Mouse (Mus musculus) neural tube, embryonic 14.5 days (tissue): ENCODE results near the gene Aar2. TPM values are rescaled to one million over a fixed set of nuclear protein-coding genes. Genes with fewer than 3 reads are reported as not detected.

ENCODE experiments used
- ATAC-seq: fragments of 200-750 bp; cut with Nextera tagmentation; 2 replicates; pipeline ENCODE4 v1.8.0; 2017; ENCODE audit warnings: low read depth, mild to moderate bottlenecking, moderate TSS enrichment, moderate library complexity
- H3K27ac ChIP-seq: fragments of 300-500 bp; sonication (generic); 2 replicates; pipeline ENCODE4 v1.5.1; 2014; ENCODE audit warnings: low read depth, mild to moderate bottlenecking, control low read depth, low read length, moderate library complexity, mixed read lengths
- H3K27me3 ChIP-seq: fragments of 300-500 bp; sonication (generic); 2 replicates; pipeline ENCODE4 v1.6.1; 2014; ENCODE audit warnings: low read length; ENCODE audit not compliant: control insufficient read depth, insufficient read depth
- H3K36me3 ChIP-seq: fragments of 300-500 bp; sonication (generic); 2 replicates; pipeline ENCODE4 v1.6.1; 2014; ENCODE audit warnings: low read length, mixed read lengths; ENCODE audit not compliant: control insufficient read depth, insufficient read depth
- H3K4me1 ChIP-seq: fragments of 300-500 bp; sonication (generic); 2 replicates; pipeline ENCODE4 v1.6.1; 2014; ENCODE audit warnings: low read length; ENCODE audit not compliant: control insufficient read depth, insufficient read depth
- H3K4me2 ChIP-seq: fragments of 300-500 bp; sonication (generic); 2 replicates; pipeline ENCODE4 v1.6.1; 2014; ENCODE audit warnings: mild to moderate bottlenecking, low read depth, low read length, control low read depth
- H3K4me3 ChIP-seq: fragments of 300-500 bp; sonication (generic); 2 replicates; pipeline ENCODE4 v1.5.1; 2014; ENCODE audit warnings: low read depth, low read length, control low read depth, mixed read lengths
- H3K9ac ChIP-seq: fragments of 300-500 bp; sonication (generic); replicated peaks from 2 replicates; pipeline ENCODE4 v1.6.1; 2014; ENCODE audit warnings: low read depth, mild to moderate bottlenecking, control low read depth, low read length, mixed read lengths
- H3K9me3 ChIP-seq: fragments of 300-500 bp; sonication (generic); 2 replicates; pipeline ENCODE4 v1.6.1; 2016; ENCODE audit warnings: low read length; ENCODE audit not compliant: control insufficient read depth
- whole genome bisulfite sequencing: fragments of 180-500 bp; shearing (Covaris S2); extraction: QIAGEN DNeasy Blood & Tissue Kit; methylation state at CpG from one replicate; pipeline ENCODE4 v1.1.7; 2014; 5-methylcytosine and 5-hydroxymethylcytosine counted together
- polyA plus RNA-seq: library from polyadenylated mRNA; unstranded; fragments of >200 nt; fragmentation: Nextera tagmentation; extraction: Ambion mirVana; gene quantifications from 2 replicates; pipeline ENCODE4 v1.2.1, GENCODE M21; 2014

The Aar2 gene
- polyA plus RNA-seq, 1 experiment from 2014 or later = 51.1 TPM

GRCm38 (mm10) chr2:156543804-156544203 is 3.6 kb upstream of the Aar2 start:
- Histone ChIP-seq H3K27ac (no peak overlapping the region), H3K27me3 (no peaks in the 10 kb centered on the region), H3K9ac (no peak overlapping the region), H3K4me1 (peaks cover 6% of the 10 kb centered on the region; the same call in 1 of the 2 replicates), H3K9me3 (no peaks in the 10 kb centered on the region), H3K36me3 (peaks cover 6% of the 10 kb centered on the region), H3K4me2 (no peak overlapping the region), H3K4me3 (no peak overlapping the region)
- WGBS = 81% methylated on average over 3 of the region's 3 CpGs
- ATAC-seq = no peak

DNA sequence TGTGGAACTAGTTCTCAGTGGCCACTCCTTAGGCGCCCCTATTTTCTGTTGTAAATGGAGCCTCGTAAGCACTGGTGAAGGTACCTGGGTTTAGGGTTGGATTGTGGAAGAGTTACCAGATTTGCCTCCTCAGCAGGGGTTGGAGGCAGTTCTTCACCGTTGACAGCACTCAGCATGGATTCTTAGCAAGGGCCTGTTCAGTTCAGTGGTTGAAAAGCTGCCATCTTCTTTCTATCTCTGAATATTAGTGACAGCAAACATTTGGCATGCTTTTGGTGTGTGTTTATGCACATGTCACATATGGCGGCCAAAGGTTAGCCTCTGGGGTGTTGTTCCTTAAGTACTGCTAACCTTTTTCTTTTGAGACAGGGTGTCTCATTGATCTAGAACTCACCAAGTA is 5.0 kb downstream of the Aar2 start:
- Histone ChIP-seq H3K4me1 (peaks cover 6% of the 10 kb centered on the region; the same call in 1 of the 2 replicates), H3K9ac (no peak overlapping the region), H3K27me3 (no peaks in the 10 kb centered on the region), H3K27ac (no peak overlapping the region), H3K9me3 (no peaks in the 10 kb centered on the region), H3K4me3 (no peak overlapping the region), H3K4me2 (no peak overlapping the region), H3K36me3 (peaks cover 29% of the 10 kb centered on the region)
- 89% methylated on average over 4 of the region's 4 CpGs for WGBS
- no peak for ATAC-seq

DNA sequence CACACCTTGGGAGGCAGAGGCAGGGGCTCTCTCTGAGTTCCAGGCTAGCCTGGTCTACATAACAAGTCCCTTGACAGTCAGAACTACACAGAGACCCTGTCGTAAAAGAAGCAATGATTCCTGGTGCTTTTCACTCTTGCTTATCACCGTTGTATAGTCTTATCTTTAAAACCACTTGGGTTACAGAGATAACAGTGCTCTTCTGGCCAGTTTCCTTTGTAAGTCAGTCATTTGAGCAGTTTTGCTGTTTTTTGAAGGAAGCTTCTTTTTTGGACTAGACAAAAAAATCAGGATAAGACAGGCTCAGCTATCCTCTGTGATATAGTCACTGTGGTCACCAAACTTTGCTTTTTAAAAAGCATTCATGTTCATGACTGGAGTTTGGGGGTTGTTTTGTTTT is 14.4 kb downstream of the Aar2 start:
- ATAC-seq = no peak
- peaks cover 24% of the 10 kb centered on the region for H3K36me3 ChIP-seq
- 94% methylated on average over 2 of the region's 2 CpGs for WGBS

DNA sequence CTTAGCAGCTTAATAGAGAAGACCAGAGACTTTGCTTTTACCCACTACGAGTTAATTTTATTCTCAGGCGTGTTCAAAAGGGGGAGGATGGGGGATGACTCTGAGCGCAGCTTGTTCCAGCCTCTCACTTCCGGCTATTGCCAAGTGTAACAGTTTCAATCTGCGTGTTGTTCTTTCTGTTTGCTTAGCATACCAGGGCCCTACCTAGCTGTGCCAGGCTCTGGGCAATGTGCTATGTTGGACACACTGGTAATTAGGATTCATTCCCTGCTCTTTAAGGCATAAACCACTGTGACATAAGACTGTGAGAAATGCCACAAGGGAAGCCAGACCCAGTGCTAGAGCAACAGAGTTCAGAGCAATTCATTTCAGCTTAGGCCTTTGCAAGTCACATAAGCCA is 16.2 kb downstream of the Aar2 start:
- Histone ChIP-seq H3K9me3 (no peaks in the 10 kb centered on the region), H3K4me1 (no peaks in the 10 kb centered on the region), H3K27ac (no peak overlapping the region), H3K4me2 (no peak overlapping the region), H3K4me3 (no peak overlapping the region), H3K36me3 (peaks cover 32% of the 10 kb centered on the region), H3K27me3 (no peaks in the 10 kb centered on the region), H3K9ac (no peak overlapping the region)
- WGBS = 78% methylated on average over 5 of the region's 5 CpGs
- ATAC-seq = no peak

More for the DNA sequence above, 14.4 kb downstream of the Aar2 start:
- H3K9me3 ChIP-seq = no peaks in the 10 kb centered on the region
- no peaks in the 10 kb centered on the region for H3K4me1 ChIP-seq
- no peak overlapping the region for H3K9ac ChIP-seq
- H3K4me2 ChIP-seq = no peak overlapping the region
- no peak overlapping the region for H3K27ac ChIP-seq
- H3K27me3 ChIP-seq = no peaks in the 10 kb centered on the region
- no peak overlapping the region for H3K4me3 ChIP-seq

DNA sequence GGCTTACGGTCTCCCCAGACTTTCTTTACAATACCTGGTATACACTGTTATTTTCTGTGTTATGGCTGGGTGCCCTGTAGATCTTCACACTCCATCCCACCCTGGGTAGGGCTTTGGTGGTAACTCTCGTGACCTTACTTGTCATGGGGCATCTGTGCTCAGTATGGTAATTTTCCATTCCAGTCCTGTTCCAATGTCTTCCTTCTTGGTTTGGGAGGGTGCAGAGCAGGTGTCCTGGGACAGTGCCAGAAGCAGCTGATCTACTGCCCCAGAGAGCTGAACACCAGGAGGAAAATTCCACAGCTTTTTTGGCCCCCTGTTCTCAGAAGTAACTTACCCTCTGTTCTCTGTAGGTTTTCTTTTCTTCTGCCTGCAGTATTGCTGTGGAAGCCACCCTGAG is 19.1 kb downstream of the Aar2 start:
- Histone ChIP-seq H3K9ac (no peak overlapping the region), H3K4me2 (no peak overlapping the region), H3K27me3 (no peaks in the 10 kb centered on the region), H3K4me3 (no peak overlapping the region), H3K36me3 (peaks cover 29% of the 10 kb centered on the region), H3K9me3 (no peaks in the 10 kb centered on the region), H3K4me1 (no peaks in the 10 kb centered on the region), H3K27ac (no peak overlapping the region)
- WGBS = 79% methylated on average over 2 of the region's 2 CpGs
- no peak for ATAC-seq

GRCm38 (mm10) chr2:156568647-156569046 is 21.3 kb downstream of the Aar2 start:
- no peak overlapping the region for H3K4me3 ChIP-seq
- H3K36me3 ChIP-seq = peaks cover 23% of the 10 kb centered on the region
- no peaks in the 10 kb centered on the region for H3K27me3 ChIP-seq
- WGBS = 93% methylated on average over 7 of the region's 7 CpGs
- no peak overlapping the region for H3K27ac ChIP-seq
- H3K4me2 ChIP-seq = no peak overlapping the region
- H3K9ac ChIP-seq = no peak overlapping the region
- no peak for ATAC-seq
- H3K4me1 ChIP-seq = no peaks in the 10 kb centered on the region
- no peaks in the 10 kb centered on the region for H3K9me3 ChIP-seq

DNA sequence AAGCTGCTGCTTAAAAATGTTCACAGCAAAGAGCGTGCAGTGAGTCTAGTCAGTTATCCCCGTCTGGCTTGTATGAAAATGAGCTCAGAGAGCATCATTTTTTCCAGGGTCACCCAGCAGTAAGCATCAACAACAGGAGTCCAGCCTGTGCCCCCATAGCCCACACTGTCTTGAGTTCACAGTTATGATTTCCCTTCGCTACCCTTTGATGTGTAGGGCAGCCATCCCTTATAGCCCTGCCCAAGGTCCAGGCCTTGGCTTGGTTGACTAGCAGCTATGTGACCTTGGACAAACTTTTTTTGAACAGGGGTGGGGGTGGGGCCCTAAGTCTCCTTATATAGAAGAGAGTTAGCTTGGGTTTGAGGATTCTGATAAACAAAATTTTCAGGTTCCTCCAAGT is 21.9 kb downstream of the Aar2 start:
- no peaks in the 10 kb centered on the region for H3K9me3 ChIP-seq
- no peak overlapping the region for H3K4me2 ChIP-seq
- no peak for ATAC-seq
- H3K4me1 ChIP-seq = no peaks in the 10 kb centered on the region
- peaks cover 21% of the 10 kb centered on the region for H3K36me3 ChIP-seq
- no peak overlapping the region for H3K9ac ChIP-seq
- 96% methylated on average over 3 of the region's 3 CpGs for WGBS
- no peak overlapping the region for H3K4me3 ChIP-seq
- H3K27ac ChIP-seq = no peak overlapping the region
- no peaks in the 10 kb centered on the region for H3K27me3 ChIP-seq

- Histone ChIP-seq H3K36me3 (peaks cover 21% of the 10 kb centered on the region), H3K27ac (no peak overlapping the region), H3K4me2 (no peak overlapping the region), H3K9me3 (no peaks in the 10 kb centered on the region), H3K9ac (no peak overlapping the region), H3K4me1 (no peaks in the 10 kb centered on the region), H3K4me3 (no peak overlapping the region), H3K27me3 (no peaks in the 10 kb centered on the region)
- ATAC-seq = no peak
- WGBS = 83% methylated on average over 6 of the region's 6 CpGs
Measured at GRCm38 (mm10) chr2:156571521-156571920, 24.1 kb downstream of the Aar2 start.

DNA sequence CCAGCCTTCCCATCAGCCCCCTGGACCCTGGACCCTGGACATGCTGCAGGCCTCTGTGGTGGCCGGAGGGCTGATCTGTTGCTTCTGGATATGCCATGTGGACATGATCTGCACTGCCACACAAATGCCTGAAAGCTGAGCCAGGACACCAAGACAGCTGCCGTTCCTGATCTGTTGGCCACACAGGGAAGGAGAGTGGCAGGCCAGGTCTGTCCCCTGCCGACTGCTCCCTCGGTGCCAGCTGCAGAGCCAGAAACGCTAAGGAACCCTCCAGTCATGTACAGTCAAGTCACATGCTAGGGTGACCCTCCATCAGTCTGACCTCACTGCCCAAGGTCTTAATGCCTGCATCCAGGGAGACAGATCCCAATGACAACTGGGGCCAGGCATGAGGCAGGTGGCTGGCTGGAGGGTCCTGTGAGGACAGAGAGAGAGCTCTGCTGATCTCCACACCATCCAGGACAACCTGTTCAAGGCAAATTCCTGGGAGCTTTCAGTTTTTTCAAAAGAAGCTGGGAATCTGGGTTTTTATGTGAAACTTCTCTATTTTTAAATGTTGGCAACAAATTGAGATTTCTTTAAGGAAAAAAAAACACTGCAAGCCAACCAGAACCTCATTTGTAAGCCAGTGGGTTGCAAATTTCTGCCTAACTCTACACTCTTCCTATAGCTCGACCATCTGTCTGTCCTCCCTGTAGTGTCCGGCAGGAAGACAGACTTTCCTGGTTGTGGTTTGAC is 29.6 kb downstream of the Aar2 start:
- ATAC-seq = no peak
- Histone ChIP-seq H3K27ac (no peak overlapping the region), H3K36me3 (no peaks in the 10 kb centered on the region), H3K9me3 (no peaks in the 10 kb centered on the region), H3K4me1 (no peaks in the 10 kb centered on the region), H3K4me3 (no peak overlapping the region), H3K4me2 (no peak overlapping the region), H3K9ac (no peak overlapping the region), H3K27me3 (no peaks in the 10 kb centered on the region)
- 78% methylated on average over 7 of the region's 7 CpGs for WGBS
